Mouse (Mus musculus): ENCODE results near the gene Gm11627. TPM values are rescaled to one million over a fixed set of nuclear protein-coding genes. Genes with fewer than 3 reads are reported as not detected.

Gene Gm11627
- polyA plus RNA-seq, 1 experiment from 2014 or later, result 13.9 TPM

DNA sequence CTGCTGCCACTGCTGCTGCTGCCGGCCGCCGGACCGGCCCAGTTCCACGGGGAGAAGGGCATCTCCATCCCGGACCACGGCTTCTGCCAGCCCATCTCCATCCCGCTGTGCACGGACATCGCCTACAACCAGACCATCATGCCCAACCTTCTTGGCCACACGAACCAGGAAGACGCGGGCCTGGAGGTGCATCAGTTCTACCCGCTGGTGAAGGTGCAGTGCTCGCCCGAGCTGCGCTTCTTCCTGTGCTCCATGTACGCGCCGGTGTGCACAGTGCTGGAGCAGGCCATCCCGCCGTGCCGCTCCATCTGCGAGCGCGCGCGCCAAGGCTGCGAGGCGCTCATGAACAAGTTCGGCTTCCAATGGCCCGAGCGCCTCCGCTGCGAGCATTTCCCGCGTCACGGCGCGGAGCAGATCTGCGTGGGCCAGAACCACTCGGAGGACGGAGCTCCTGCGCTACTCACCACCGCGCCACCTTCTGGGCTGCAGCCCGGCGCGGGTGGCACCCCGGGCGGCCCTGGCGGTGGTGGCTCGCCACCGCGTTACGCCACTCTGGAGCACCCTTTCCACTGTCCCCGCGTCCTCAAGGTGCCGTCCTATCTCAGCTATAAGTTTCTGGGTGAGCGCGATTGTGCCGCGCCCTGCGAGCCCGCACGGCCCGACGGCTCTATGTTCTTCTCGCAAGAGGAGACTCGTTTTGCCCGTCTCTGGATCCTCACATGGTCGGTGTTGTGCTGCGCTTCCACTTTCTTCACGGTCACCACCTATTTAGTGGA lies 25.7 kb upstream of the Gm11627 start:
- ATAC-seq (ENCODE audit: low FRiP score) (peak; percentile 22), DNase-seq (ENCODE audit: low spot score, missing footprints) (peak; percentile 97)
- peak overlapping the region; percentile 91 for H3K4me2 ChIP-seq
- H3K9ac ChIP-seq (ENCODE audit: low read length), result peak overlapping the region; percentile 97
- H3K4me1 ChIP-seq (ENCODE audit: control insufficient read depth, insufficient read depth, low read length), result peaks cover 36% of the 10 kb centered on the region
- peak overlapping the region; percentile 99 for H3K27ac ChIP-seq (ENCODE audit: low read depth, low read length)
- H3K36me3 ChIP-seq (ENCODE audit: control insufficient read depth, insufficient read depth, low read length), result no peaks in the 10 kb centered on the region
- H3K27me3 ChIP-seq (ENCODE audit: control insufficient read depth, insufficient read depth, low read length), result peaks cover 4% of the 10 kb centered on the region; the same call in 1 of the 2 replicates
- H3K9me3 ChIP-seq (ENCODE audit: control insufficient read depth, low read length), result no peaks in the 10 kb centered on the region
- under 1% methylated on average over 74 of the region's 74 CpGs for WGBS
- peak overlapping the region; percentile 90 for H3K4me3 ChIP-seq (ENCODE audit: low read depth, low read length)

DNA sequence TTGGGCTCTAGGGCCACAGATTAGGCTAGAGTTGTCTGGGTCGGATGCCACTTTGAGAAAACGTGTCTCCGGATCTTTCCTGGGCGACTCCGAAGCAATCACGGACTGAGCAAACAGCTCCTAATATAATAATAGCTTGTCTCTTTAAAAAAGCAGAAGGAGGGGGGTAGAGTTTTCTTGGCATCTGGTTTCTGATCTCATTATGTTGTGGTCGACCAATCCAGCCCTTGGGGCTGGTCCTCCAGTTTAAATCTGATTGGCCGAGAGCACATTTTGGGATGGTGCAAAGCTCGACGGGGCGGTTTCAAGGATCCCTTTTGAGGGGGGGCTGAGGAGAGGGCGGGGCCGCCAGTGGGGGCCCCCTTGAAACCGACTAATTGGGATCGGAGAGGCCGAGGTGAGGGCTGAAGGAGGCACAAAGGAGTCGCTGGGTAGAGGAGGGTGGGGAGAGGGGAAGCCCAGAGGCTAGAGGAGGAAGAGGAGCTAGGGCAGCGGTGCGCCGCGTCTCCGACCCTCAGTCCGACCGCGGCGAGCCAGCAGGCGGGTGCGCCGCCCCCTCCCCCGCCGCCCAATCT lies 24.8 kb upstream of the Gm11627 start, which contains the start of gene Fzd2:
Gene Fzd2 (plus strand): TSS at position 387 of the 575 bp plus-strand sequence.
- H3K27ac ChIP-seq (ENCODE audit: low read depth, low read length), result peak within 1 kb of the TSS; percentile 99
- WGBS, result under 1% methylated on average over 31 of the region's 31 CpGs
- H3K4me2 ChIP-seq, result peak within 1 kb of the TSS; percentile 91
- H3K36me3 ChIP-seq (ENCODE audit: control insufficient read depth, insufficient read depth, low read length), result no peaks in the 10 kb centered on the region
- H3K4me1 ChIP-seq (ENCODE audit: control insufficient read depth, insufficient read depth, low read length), result peaks cover 29% of the 10 kb centered on the region
- peak within 1 kb of the TSS; percentile 97 for H3K9ac ChIP-seq (ENCODE audit: low read length)
- ATAC-seq (ENCODE audit: low FRiP score), result peak; percentile 93
- no peaks in the 10 kb centered on the region for H3K9me3 ChIP-seq (ENCODE audit: control insufficient read depth, low read length)
- peak within 1 kb of the TSS; percentile 90 for H3K4me3 ChIP-seq (ENCODE audit: low read depth, low read length)
- DNase-seq (ENCODE audit: low spot score, missing footprints), result peak; percentile 100
- peaks cover 4% of the 10 kb centered on the region; the same call in 1 of the 2 replicates for H3K27me3 ChIP-seq (ENCODE audit: control insufficient read depth, insufficient read depth, low read length)

DNA sequence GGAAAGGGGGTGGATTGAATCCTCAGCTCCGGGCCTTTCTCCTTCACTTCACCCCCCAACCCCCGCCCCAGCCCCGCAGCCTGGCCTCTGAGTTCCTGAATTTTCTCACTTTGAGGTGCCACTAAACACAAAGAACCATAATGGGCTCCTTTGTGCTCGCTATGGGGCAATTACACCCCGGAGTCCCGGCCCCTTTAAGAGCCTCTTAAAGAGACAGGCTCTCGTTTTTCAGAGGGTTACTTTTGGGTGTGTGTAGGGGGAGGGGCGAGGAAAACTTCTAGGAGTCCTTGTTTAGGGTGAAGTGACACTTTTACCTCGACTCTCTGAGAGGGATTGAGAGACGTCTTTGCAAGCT lies 24.2 kb upstream of the Gm11627 start:
- peak; percentile 74 for ATAC-seq (ENCODE audit: low FRiP score)
- DNase-seq (ENCODE audit: low spot score, missing footprints), result peak; percentile 98
- peak overlapping the region; percentile 91 for H3K4me2 ChIP-seq
- H3K9me3 ChIP-seq (ENCODE audit: control insufficient read depth, low read length), result no peaks in the 10 kb centered on the region
- WGBS, result 2% methylated on average over 10 of the region's 10 CpGs
- peak overlapping the region; percentile 90 for H3K4me3 ChIP-seq (ENCODE audit: low read depth, low read length)
- peak overlapping the region; percentile 99 for H3K27ac ChIP-seq (ENCODE audit: low read depth, low read length)
- peaks cover 4% of the 10 kb centered on the region; the same call in 1 of the 2 replicates for H3K27me3 ChIP-seq (ENCODE audit: control insufficient read depth, insufficient read depth, low read length)
- H3K9ac ChIP-seq (ENCODE audit: low read length), result peak overlapping the region; percentile 69
- peaks cover 22% of the 10 kb centered on the region for H3K4me1 ChIP-seq (ENCODE audit: control insufficient read depth, insufficient read depth, low read length)
- H3K36me3 ChIP-seq (ENCODE audit: control insufficient read depth, insufficient read depth, low read length), result no peaks in the 10 kb centered on the region

DNA sequence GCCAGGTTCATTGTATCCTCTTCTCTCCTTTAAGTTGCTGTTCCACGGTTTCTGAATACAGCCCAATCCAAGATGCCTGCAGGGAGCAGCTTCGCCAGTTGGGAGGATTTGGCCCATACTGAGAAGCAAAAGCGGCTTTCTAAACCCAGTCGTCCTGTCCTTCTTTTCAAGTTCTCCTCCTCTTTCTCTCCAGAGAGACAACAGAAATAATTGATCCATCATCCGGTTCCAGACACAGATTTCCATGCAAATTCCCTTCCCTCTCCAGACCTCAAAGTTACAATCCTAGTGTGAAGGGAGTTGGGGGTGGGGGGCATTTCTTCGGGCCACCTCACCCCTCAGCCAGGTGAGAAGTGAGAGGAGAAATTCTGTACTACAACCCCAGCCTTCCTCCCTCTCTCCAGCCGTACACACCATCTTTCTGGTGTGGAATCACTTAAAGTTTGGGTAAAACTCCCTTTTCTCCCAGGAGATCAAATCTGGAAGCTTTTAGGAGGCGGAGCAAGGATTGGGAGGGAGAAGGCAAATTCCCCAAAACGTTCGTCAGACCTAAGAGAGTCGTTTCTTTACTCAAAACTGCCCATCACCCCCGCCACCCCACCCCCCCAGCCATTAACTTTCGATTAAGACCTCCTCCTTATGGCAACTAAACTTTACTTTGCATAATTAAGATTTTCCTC lies 23.7 kb upstream of the Gm11627 start:
- H3K36me3 ChIP-seq (ENCODE audit: control insufficient read depth, insufficient read depth, low read length), result no peaks in the 10 kb centered on the region
- peak overlapping the region; percentile 69 for H3K9ac ChIP-seq (ENCODE audit: low read length)
- peaks cover 4% of the 10 kb centered on the region; the same call in 1 of the 2 replicates for H3K27me3 ChIP-seq (ENCODE audit: control insufficient read depth, insufficient read depth, low read length)
- peak overlapping the region; percentile 91 for H3K4me2 ChIP-seq
- peak overlapping the region; percentile 99 for H3K27ac ChIP-seq (ENCODE audit: low read depth, low read length)
- peak; percentile 8; the same call in 1 of the 2 replicates for ATAC-seq (ENCODE audit: low FRiP score)
- DNase-seq (ENCODE audit: low spot score, missing footprints), result peak; percentile 98
- H3K9me3 ChIP-seq (ENCODE audit: control insufficient read depth, low read length), result no peaks in the 10 kb centered on the region
- under 1% methylated on average over 13 of the region's 13 CpGs for WGBS
- peaks cover 17% of the 10 kb centered on the region for H3K4me1 ChIP-seq (ENCODE audit: control insufficient read depth, insufficient read depth, low read length)
- peak overlapping the region; percentile 90 for H3K4me3 ChIP-seq (ENCODE audit: low read depth, low read length)

DNA sequence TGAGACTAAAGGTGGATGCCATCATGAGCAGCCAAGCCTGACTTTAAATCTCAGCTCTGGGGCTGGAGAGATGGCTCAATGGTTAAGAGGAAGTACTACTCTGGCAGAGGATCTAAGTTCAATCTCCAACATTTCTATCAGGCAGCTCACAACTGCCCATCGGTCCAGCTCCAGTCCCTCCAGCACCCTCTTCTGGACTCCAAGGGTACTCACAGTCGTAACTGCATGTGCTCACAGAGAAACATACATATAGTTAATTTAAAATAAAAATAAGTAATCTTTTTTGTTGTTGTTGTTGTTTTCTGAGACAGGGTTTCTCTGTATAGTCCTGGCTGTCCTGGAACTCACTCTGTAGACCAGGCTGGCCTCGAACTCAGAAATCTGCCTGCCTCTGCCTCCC lies 20.7 kb upstream of the Gm11627 start:
- DNase-seq (ENCODE audit: low spot score, missing footprints) (peak; percentile 82), ATAC-seq (ENCODE audit: low FRiP score) (no peak)
- 83% methylated on average over 3 of the region's 3 CpGs for WGBS

DNA sequence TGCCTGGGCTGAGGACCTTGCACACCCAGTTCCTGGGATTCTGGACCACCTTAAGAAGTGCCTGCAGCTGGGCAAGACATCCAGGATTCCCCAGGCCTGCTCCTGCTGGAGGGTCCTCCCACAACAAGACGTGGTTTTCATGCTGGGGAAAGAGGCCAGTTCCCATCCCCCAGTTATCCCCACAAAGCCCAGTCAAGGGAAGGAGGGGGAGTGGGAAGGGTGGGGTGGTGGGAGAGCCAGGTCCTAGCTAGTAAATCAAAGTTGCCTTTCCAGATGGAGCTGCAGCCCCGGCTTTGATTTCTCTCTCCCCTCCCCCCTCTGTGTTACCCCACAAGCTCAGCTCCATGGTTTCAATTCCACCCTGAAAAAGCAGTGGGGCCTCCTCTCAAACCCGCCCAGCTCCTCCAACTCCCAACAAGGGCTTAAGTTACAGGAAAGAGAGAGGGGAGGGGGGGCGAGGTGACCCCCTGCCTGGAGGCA lies 16.1 kb upstream of the Gm11627 start:
- no peak overlapping the region for H3K4me3 ChIP-seq (ENCODE audit: low read depth, low read length)

More for the DNA sequence above, 20.7 kb upstream of the Gm11627 start:
- no peak overlapping the region for H3K27ac ChIP-seq (ENCODE audit: low read depth, low read length)
- no peak overlapping the region for H3K9ac ChIP-seq (ENCODE audit: low read length)
- H3K36me3 ChIP-seq (ENCODE audit: control insufficient read depth, insufficient read depth, low read length), result no peaks in the 10 kb centered on the region
- H3K4me2 ChIP-seq, result no peak overlapping the region
- no peaks in the 10 kb centered on the region for H3K9me3 ChIP-seq (ENCODE audit: control insufficient read depth, low read length)
- H3K4me3 ChIP-seq (ENCODE audit: low read depth, low read length), result no peak overlapping the region
- H3K27me3 ChIP-seq (ENCODE audit: control insufficient read depth, insufficient read depth, low read length), result no peaks in the 10 kb centered on the region; the same call in 1 of the 2 replicates
- peaks cover 18% of the 10 kb centered on the region for H3K4me1 ChIP-seq (ENCODE audit: control insufficient read depth, insufficient read depth, low read length)

DNA sequence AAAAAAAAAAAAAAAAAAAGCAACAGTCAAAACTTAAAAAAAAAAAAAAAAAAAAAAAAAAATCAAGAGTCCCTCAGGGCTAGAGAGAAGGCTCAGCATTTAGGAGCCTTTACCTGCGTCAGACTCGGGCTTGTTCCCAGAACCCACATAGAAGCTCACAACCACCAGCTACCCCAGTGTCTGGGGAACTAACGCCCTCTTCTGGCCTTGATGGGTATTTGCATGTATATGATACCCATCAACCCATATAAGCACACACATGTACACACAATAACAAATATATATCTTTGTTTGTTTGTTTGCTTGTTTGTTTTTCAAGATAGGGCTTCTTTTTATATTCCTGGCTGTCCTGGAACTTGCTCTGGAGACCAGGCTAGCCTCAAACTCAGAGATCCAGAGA lies 8.3 kb upstream of the Gm11627 start:
- Histone ChIP-seq H3K9me3 (ENCODE audit: control insufficient read depth, low read length) (peaks cover 2% of the 10 kb centered on the region; the same call in 1 of the 2 replicates), H3K9ac (ENCODE audit: low read length) (no peak overlapping the region), H3K27me3 (ENCODE audit: control insufficient read depth, insufficient read depth, low read length) (peaks cover 5% of the 10 kb centered on the region; the same call in 1 of the 2 replicates), H3K4me2 (no peak overlapping the region), H3K27ac (ENCODE audit: low read depth, low read length) (no peak overlapping the region), H3K36me3 (ENCODE audit: control insufficient read depth, insufficient read depth, low read length) (no peaks in the 10 kb centered on the region), H3K4me1 (ENCODE audit: control insufficient read depth, insufficient read depth, low read length) (peaks cover 3% of the 10 kb centered on the region; the same call in 1 of the 2 replicates), H3K4me3 (ENCODE audit: low read depth, low read length) (no peak overlapping the region)
- 80% methylated on average over 3 of the region's 3 CpGs for WGBS
- DNase-seq (ENCODE audit: low spot score, missing footprints) (peak; percentile 28), ATAC-seq (ENCODE audit: low FRiP score) (no peak)

More for the DNA sequence above, 16.1 kb upstream of the Gm11627 start:
- H3K4me1 ChIP-seq (ENCODE audit: control insufficient read depth, insufficient read depth, low read length), result peaks cover 16% of the 10 kb centered on the region
- 3% methylated on average over 3 of the region's 4 CpGs for WGBS
- ATAC-seq (ENCODE audit: low FRiP score) (peak; percentile 70; the same call in 1 of the 2 replicates), DNase-seq (ENCODE audit: low spot score, missing footprints) (peak; percentile 93)
- peak overlapping the region; percentile 60 for H3K27ac ChIP-seq (ENCODE audit: low read depth, low read length)
- H3K4me2 ChIP-seq, result peak overlapping the region; percentile 15; the same call in 1 of the 2 replicates
- no peaks in the 10 kb centered on the region for H3K9me3 ChIP-seq (ENCODE audit: control insufficient read depth, low read length)
- H3K36me3 ChIP-seq (ENCODE audit: control insufficient read depth, insufficient read depth, low read length), result no peaks in the 10 kb centered on the region
- H3K27me3 ChIP-seq (ENCODE audit: control insufficient read depth, insufficient read depth, low read length), result no peaks in the 10 kb centered on the region; the same call in 1 of the 2 replicates
- H3K9ac ChIP-seq (ENCODE audit: low read length), result peak overlapping the region; percentile 40

DNA sequence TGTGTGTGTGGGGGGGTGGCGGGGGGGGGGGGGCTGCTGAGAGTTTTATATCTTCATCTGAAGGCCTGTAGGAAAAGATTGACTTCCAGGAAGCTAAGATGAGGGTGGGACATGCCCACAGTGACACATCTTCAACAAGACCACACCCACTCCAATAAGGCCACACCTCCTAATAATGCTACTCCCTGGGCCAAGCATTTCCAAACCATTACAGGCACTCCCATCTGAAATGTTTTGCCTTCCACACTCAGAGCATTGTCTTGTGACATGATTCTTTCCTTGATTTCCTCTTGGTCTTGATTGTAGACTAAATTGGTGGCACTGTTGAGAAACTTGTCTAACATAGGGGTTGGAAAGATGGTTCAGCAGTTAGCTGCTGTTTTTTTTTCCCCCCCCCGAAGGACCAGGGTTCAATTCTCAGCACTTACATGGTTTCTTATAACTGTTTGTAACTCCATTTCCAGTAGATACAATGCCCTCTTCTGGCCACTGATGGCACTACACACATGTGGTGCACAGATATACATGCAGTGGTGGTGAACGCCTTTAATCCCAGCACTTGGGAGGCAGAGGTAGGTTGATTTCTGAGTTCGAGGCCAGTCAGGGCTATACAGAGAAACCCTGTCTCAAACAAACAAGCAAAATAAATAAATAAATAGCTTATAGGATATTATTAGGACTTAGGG lies 7.3 kb upstream of the Gm11627 start:
- H3K36me3 ChIP-seq (ENCODE audit: control insufficient read depth, insufficient read depth, low read length), result no peaks in the 10 kb centered on the region
- no peak overlapping the region for H3K9ac ChIP-seq (ENCODE audit: low read length)
- H3K4me3 ChIP-seq (ENCODE audit: low read depth, low read length), result no peak overlapping the region
- no peak overlapping the region for H3K4me2 ChIP-seq
- ATAC-seq (ENCODE audit: low FRiP score) (no peak), DNase-seq (ENCODE audit: low spot score, missing footprints) (peak; percentile 75)
- peaks cover 2% of the 10 kb centered on the region; the same call in 1 of the 2 replicates for H3K9me3 ChIP-seq (ENCODE audit: control insufficient read depth, low read length)
- peaks cover 12% of the 10 kb centered on the region for H3K4me1 ChIP-seq (ENCODE audit: control insufficient read depth, insufficient read depth, low read length)
- WGBS, result 88% methylated on average over 4 of the region's 4 CpGs
- peaks cover 8% of the 10 kb centered on the region; the same call in 1 of the 2 replicates for H3K27me3 ChIP-seq (ENCODE audit: control insufficient read depth, insufficient read depth, low read length)
- H3K27ac ChIP-seq (ENCODE audit: low read depth, low read length), result no peak overlapping the region
